Mouse (Mus musculus): ENCODE measurements at regions not wholly inside any gene's neighbourhood (a gene's known extent, or its start where the extent isn't known, plus 50 kb on each side); places are given as distances from the start of the nearest gene placed in this dataset.

- TF ChIP-seq CTCF (IDR thresholded peaks at IDR 0.05; ENCODE audit: insufficient read depth, low read length) (no peak), POLR2A (IDR thresholded peaks at IDR 0.05; ENCODE audit: borderline replicate concordance, extremely low read depth, low read depth, low read length) (no peak)
Observed at GRCm38 (mm10) chr10:21501658-21502057, 91.3 kb upstream of the 1700020N01Rik start.

All from lung, adult 2 months (tissue).